Mouse (Mus musculus): ENCODE results near the gene Chrdl1.

The Chrdl1 gene

GRCm38 (mm10) chrX:143393791-143394369, at the start of gene Chrdl1:
Gene Chrdl1 (minus strand): TSS chrX:143394262.
- no peak for DNase-seq (ENCODE audit: low read depth)

- no peak for DNase-seq (ENCODE audit: low read depth)
These were observed 48.6 kb upstream of the Chrdl1 start for GRCm38 (mm10) chrX:143442638-143443037.

DNA sequence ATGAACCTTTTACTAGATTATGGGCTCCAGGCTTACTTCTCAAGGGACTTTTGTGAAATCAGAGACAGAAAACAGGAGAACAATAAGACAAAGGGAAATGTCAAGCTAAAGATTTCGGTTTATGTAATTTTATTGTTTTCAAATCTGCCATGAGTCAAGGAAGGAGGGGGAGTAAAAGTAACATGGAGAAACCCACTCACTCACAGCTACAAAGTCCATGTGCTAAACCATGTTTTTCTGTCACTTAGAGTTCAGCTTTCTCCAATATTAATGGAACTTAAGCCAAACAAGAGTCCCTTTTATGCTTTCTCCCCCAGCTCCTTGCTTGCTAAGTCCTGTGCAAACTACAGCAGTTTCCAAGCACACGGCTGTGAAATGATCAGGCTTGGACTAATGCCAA, 10.5 kb upstream of the Chrdl1 start:
- DNase-seq (ENCODE audit: low read depth) = no peak

- DNase-seq (ENCODE audit: low read depth) = no peak
These were observed 27.7 kb downstream of the Chrdl1 start for GRCm38 (mm10) chrX:143366256-143366959.

DNA sequence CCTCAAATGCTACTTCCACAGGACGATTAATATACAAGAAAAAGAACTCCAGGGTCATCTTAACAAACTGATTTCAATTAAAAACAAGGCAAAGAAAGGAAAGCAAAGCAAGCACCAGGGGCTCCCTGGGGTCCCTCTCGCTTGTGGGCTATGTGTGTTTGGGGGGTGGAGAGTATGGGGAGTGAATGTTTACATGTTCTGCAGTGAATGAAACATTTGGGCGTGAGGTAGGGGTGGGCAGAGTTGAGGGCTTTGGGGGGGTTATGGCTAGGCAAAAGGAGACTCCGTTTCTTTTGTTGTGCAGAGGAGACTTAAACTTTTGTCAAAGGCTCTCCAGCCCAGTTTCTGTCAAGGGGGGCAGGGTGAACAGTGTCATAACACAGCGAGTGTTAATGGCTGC, 46.8 kb downstream of the Chrdl1 start:
- no peak for DNase-seq (ENCODE audit: low read depth)

DNA sequence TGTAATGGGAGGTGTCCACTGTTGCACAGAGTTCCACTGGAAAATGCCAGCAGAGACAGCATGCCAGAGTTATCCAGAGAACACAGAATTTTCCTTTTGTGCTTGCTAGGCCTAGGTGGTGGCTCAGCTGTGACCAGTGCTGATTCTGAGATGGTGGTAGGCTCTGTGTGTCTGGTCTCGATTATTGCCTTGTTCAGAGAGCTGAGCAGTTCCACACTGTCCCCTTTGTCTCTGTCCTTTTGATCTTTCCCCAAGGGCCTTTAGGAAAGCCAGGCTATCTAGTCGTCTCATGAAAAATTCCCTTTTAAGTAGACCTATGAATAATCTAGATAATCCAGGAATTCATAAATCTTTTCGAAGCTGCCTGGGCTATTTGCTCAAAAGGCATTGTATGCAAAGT, 47.3 kb downstream of the Chrdl1 start:
- DNase-seq (ENCODE audit: low read depth) = no peak

DNA sequence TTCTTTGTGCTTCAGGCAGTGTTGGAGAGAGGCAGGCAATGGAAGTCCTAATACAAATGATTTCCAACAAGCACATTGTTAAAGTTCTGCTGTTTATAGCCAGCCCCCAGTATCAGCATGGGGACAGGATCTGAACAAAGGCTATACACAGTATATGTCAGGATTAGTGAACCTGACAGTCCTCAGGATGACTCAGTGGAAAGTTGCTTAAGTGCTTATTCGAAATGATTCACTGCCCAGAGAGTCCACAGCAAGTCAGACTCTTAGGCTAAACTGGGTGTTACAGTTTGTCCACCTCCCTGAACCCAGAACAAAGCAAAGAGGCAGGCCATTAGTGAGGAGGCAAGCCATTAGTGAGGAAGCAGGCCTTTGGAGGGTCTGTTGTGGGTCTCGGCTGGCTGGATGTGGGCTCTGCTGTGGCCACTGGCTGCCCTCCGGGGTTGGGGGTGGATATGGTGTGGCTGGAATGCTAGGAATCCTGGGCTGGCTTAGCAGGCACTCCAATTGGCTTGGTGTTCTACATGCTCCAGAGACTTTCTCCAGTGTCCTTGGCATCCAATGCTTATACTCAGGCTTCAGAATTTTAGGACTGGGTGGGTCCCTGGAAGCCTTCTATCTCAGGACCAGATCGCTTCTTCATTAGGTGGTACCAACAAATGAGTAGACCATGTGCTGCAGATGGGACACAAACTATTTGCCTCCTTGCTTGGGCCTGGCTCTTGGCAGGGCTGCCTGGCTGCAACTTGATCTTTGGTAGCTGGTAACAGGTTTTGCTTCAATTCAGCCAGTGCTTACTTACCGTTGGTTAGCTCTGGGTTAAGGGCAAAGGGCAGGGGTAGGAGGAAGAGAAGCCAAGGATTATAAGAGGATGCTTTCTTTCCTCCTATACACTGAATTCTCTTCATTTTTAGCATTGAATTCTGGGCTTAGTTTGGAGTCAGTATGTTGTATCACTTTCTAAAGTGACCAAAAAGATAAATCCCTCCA, 49.3 kb downstream of the Chrdl1 start:
- peak; percentile 0 for DNase-seq (ENCODE audit: low read depth)

DNA sequence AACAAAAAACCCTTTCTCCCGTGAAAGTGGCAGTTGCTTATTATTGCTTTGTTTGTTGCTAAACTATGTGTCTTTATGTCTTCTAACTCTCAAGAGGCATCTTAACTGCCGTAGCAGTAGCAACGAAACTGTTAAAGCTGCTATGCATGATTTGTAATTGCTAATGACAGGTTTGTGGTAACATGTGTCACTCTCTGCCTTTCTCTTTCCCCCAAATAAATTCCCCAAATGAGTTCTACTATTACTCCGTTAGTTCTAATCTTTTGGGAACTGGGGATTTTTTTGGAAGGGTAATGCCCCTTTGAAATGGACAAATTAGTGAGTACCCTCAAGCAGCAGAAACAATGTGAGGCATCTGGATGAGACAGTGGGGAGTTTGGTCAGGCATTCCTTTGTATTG, 55.9 kb downstream of the Chrdl1 start:
- no peak for DNase-seq (ENCODE audit: low read depth)

DNA sequence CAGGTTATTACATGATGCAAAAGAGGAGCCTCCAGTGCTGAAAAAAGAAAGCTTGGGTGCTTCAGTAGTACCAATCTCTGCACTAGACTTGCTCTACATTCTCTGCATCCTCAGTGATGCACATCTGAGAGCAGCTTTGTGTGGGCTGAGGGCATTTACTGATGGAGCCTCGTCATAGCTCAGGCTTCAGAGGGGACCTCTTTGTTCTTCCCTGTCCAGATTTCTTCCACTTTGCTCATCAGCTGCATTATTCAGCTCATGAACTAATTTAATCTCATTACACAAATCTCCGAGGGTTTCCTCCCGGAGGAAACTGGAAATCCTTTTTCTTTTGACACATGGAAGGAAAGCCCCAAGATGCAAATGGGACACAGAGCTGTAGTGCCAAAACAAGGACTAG, 56.5 kb downstream of the Chrdl1 start:
- DNase-seq (ENCODE audit: low read depth) = no peak

GRCm38 (mm10) chrX:143336661-143337060, 57.4 kb downstream of the Chrdl1 start:
- no peak for DNase-seq (ENCODE audit: low read depth)

GRCm38 (mm10) chrX:143335846-143336245, 58.2 kb downstream of the Chrdl1 start:
- no peak for DNase-seq (ENCODE audit: low read depth)

DNA sequence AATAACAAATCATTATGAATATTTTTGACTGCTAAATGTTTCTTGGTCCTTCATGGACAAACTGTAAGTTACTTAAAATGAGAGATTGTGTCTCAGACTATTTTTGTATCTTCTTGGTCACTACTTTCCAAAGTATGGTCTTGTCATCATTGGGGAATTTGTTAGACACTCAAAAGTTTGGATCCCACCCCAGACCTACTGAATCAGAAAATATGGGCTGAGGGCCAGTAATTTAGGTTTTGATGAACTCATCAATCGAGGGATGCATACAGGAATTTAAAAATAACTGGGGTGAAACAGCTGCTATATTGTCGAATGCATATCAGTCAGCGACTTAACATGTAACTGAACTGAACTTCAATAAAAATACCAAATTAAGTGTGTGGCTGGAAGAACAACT, 80.9 kb downstream of the Chrdl1 start:
- DNase-seq (ENCODE audit: low read depth) = no peak

- no peak for DNase-seq (ENCODE audit: low read depth)
These were observed 99.3 kb downstream of the Chrdl1 start for GRCm38 (mm10) chrX:143294726-143295125.

DNA sequence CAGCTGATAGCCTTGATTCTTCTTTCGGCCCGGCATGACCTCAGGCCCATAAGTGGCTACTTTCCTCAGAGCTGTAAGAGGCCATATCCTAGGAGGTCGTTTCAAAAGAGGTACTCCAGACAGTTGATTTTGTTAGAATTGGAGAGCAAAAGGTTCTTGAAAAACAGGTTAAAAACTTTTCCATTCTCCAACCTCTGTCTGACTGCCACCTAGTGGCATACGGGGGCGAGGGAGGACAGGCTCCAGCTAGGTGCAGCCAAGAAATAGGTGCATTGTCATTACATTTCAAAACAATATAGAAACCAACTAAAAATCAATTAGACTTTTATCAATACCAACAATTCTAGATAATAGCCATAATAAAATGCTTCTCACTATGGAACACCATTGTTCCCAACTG, 118.9 kb downstream of the Chrdl1 start:
- DNase-seq (ENCODE audit: low read depth) = peak; percentile 1

DNA sequence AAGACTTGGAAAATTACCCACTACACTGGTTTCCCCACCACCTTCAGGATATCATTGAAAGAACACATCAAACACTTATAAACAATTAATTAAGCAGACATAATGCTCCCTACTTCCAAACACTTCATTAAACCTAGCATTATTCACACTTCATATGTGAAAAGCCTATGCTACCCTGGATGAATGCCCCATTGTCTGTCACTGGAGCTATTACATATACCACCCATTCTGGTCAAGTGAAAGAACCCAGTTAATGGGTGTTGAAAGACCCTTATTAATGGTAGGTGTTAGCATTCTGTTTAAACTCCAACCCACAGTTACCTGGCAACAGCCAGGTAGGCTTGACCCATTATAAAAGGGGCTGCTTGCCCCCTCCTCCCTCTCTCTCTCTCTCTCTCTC, 143.4 kb downstream of the Chrdl1 start:
- no peak for DNase-seq (ENCODE audit: low read depth)
